Mouse (Mus musculus): ENCODE results near the gene Tspyl1. TPM values are rescaled to one million over a fixed set of nuclear protein-coding genes. Genes with fewer than 3 reads are reported as not detected.

Tspyl1 gene
- total RNA-seq, 2 experiments from 2014 or later = 49.7 to 51.0 TPM

GRCm38 (mm10) chr10:34297980-34298753 is 16.2 kb downstream of the Tspyl1 start:
- no peak for DNase-seq (ENCODE audit: low spot score in 2 of 2)

DNA sequence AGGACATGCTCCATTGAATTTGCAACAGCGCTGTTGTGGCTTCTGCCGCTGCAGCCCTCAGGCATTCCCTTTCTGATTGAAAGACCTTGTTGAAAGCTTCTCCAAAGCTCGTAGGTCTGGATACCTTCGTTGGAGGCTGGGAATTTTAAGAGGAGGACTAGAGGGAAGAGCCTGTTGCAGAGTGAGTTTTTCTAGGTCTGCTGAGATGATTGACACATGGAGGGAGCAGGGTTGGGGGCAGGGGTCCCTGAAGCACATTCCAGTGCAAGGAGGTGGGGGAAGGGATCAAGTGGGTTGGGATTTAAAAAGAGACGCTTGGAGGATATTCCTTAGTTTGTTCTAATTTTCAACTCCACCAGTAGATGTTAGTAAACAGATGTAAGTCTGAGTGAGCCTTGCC is 18.4 kb downstream of the Tspyl1 start:
- DNase-seq (ENCODE audit: low spot score in 2 of 2) = no peak

DNA sequence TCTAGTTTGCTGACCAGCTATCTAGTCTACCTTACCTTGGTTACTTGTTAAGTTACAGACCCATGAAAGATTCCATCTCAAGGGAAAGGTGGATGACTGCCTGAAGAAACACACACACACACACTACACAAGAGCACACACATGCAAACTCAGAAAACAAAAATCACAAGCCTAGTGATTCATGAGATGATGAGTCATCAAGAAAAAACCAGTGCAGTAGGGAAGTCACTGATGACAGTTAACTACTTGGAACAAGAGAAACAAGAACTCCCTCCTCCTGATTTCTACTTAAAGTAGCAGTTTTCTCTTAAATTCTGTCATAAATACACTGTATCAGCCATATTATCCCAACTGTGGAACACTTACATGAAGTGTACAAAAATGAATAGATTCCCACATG is 25.1 kb downstream of the Tspyl1 start:
- DNase-seq (ENCODE audit: low spot score in 2 of 2) = no peak

GRCm38 (mm10) chr10:34309915-34310685 is 28.1 kb downstream of the Tspyl1 start:
- no peak for DNase-seq (ENCODE audit: low spot score in 2 of 2)

- no peak for DNase-seq (ENCODE audit: low spot score in 2 of 2)
Observed at GRCm38 (mm10) chr10:34312536-34312935, 30.5 kb downstream of the Tspyl1 start.

- no peak for DNase-seq (ENCODE audit: low spot score in 2 of 2)
Observed at GRCm38 (mm10) chr10:34316571-34317216, 34.7 kb downstream of the Tspyl1 start.

DNA sequence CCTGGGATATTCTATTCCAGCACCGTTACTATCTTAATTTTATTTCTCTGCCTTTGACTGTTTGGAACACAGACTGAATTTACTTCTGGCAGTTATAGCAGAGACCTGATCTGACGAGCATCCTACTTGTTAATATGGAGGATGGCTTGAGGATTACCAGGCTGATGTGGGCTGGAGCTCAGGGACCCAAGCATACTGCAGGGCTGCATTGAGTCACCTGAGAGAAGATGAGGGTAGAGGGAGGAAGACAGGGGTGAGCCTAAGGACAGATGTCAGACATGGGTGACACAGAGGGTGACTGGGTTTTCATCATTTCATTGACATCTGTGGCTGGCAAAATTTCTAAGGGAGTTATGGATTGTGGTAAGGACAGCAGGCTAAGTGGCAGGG is 35.2 kb downstream of the Tspyl1 start:
- DNase-seq (ENCODE audit: low spot score in 2 of 2) = no peak

- no peak for DNase-seq (ENCODE audit: low spot score in 2 of 2)
Observed at GRCm38 (mm10) chr10:34320809-34321208, 38.8 kb downstream of the Tspyl1 start.

- DNase-seq (ENCODE audit: low spot score in 2 of 2) = no peak
Observed at GRCm38 (mm10) chr10:34326701-34327100, 44.7 kb downstream of the Tspyl1 start.

DNA sequence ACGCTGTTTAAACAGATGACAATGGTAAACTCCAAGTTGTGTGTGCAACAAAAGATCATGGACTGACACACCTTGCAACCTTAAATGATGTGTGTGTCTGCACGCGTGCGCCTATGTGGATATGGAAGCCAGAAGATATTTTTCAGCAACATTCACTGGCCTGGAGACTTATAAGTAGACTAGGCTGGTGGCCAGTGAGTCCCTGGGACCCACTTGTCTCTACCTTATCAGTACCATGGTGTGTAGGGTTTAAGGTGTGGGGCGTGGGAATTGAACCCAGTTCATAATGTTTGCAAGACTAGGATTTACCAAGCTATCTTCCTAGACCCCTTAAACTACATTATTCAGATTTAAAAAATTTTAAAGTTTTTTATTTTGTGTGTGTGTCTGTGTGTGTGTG is 45.2 kb downstream of the Tspyl1 start:
- no peak for DNase-seq (ENCODE audit: low spot score in 2 of 2)

- peak in 1 of 2 experiments; percentile 35 for DNase-seq (ENCODE audit: low spot score in 2 of 2)
Observed at GRCm38 (mm10) chr10:34328310-34328709, 46.3 kb downstream of the Tspyl1 start.

Other genes with a start within 250 kb of the Tspyl1 start
- gene Trappc3l, start 244.6 kb upstream of the Tspyl1 start, total RNA-seq (2021) = not detected
- not detected for gene Calhm4, start 237.9 kb upstream of the Tspyl1 start, total RNA-seq (2021)
- 1 to 10 TPM in 1 of 2 experiments, under 1 TPM in 1; 0.78 to 1.0 TPM for gene Calhm5, start 185.7 kb upstream of the Tspyl1 start, total RNA-seq (2021)
- under 1 TPM; 0.34 TPM for gene Calhm6, start 154.2 kb upstream of the Tspyl1 start, total RNA-seq (2021)
- 10 to 100 TPM; 25.0 to 27.0 TPM for gene Dse, start 74.5 kb upstream of the Tspyl1 start, total RNA-seq (2021)
- gene Tspyl4, start 15.3 kb downstream of the Tspyl1 start, total RNA-seq (2021) = 1 to 10 TPM; 2.3 to 2.8 TPM
- gene Col10a1, start 107.8 kb downstream of the Tspyl1 start, total RNA-seq (2021) = not detected
- 10 to 100 TPM in 1 of 2 experiments, 1 to 10 TPM in 1; 7.5 to 10.9 TPM for gene Nt5dc1, start 136.4 kb downstream of the Tspyl1 start, total RNA-seq (2021)
- 1 to 10 TPM; 5.6 to 6.2 TPM for gene Frk, start 201.2 kb downstream of the Tspyl1 start, total RNA-seq (2021)

Measured in gastrocnemius, postnatal 4 days (tissue).